Mouse (Mus musculus) ES-E14 (cell line): Measurements from ENCODE around the gene Sys1. TPM values are rescaled to one million over a fixed set of nuclear protein-coding genes. Genes with fewer than 3 reads are reported as not detected.

ENCODE experiments used
- DNase-seq: peaks from one replicate; pipeline ENCODE4 v3.0.0-alpha.2; 2013; ENCODE audit warnings: low read depth, low spot score
- H3K27ac ChIP-seq: 2 replicates; pipeline ENCODE4 v1.5.1; 2012; ENCODE audit warnings: low read depth, mild to moderate bottlenecking, low read length, moderate library complexity, mixed read lengths; ENCODE audit not compliant: poor library complexity, insufficient read depth, severe bottlenecking
- H3K36me3 ChIP-seq: 2 replicates; pipeline ENCODE4 v1.6.1; 2012; ENCODE audit warnings: mild to moderate bottlenecking, low read length, moderate library complexity, mixed read lengths; ENCODE audit not compliant: control insufficient read depth, poor library complexity, insufficient read depth, severe bottlenecking
- H3K4me1 ChIP-seq, 2 experiments: fragments of 150-350 bp in 1 of 2; sonication (generic) in 1 of 2; 2 replicates each; pipeline ENCODE4 v1.6.1; 2012; ENCODE audit warnings: low read length in 2 of 2, mild to moderate bottlenecking in 1 of 2, mixed read lengths in 1 of 2; ENCODE audit not compliant: control insufficient read depth in 2 of 2, insufficient read depth in 2 of 2, poor library complexity in 1 of 2
- H3K4me3 ChIP-seq, 2 experiments: fragments of 150-350 bp in 1 of 2; sonication (generic) in 1 of 2; 2 replicates each; pipeline ENCODE4 v1.5.1; 2012; ENCODE audit warnings: low read length in 2 of 2, low read depth in 1 of 2, mild to moderate bottlenecking in 1 of 2, mixed read lengths in 1 of 2; ENCODE audit not compliant: insufficient read depth in 1 of 2, poor library complexity in 1 of 2, severe bottlenecking in 1 of 2
- H3K9ac ChIP-seq: 2 replicates; pipeline ENCODE4 v1.6.1; 2012; ENCODE audit warnings: low read depth, mild to moderate bottlenecking, low read length, mixed read lengths; ENCODE audit not compliant: poor library complexity, insufficient read depth, severe bottlenecking
- H3K9me3 ChIP-seq: fragments of 150-350 bp; sonication (generic); 2 replicates; pipeline ENCODE4 v1.6.1; 2012; ENCODE audit warnings: low read depth, mild to moderate bottlenecking, low read length; ENCODE audit not compliant: control insufficient read depth, insufficient read depth
- CHD2 ChIP-seq: IDR thresholded peaks from 2 replicates; pipeline ENCODE4 v1.6.1; 2014; ENCODE audit warnings: mild to moderate bottlenecking, low read depth, low read length, inconsistent platforms
- HCFC1 ChIP-seq: IDR thresholded peaks from 2 replicates; pipeline ENCODE4 v1.6.1; 2012; ENCODE audit warnings: low read length, inconsistent platforms, borderline replicate concordance; ENCODE audit not compliant: insufficient read depth
- MAFK ChIP-seq: IDR thresholded peaks from 2 replicates; pipeline ENCODE4 v1.6.1; 2014; ENCODE audit warnings: mild to moderate bottlenecking, low read depth, low read length, inconsistent platforms; ENCODE audit not compliant: insufficient read depth
- ZC3H11A ChIP-seq: IDR thresholded peaks from 2 replicates; pipeline ENCODE4 v1.6.1; 2012; ENCODE audit warnings: low read depth, mild to moderate bottlenecking, inconsistent platforms, low read length, borderline replicate concordance
- ZNF384 ChIP-seq: IDR thresholded peaks from 2 replicates; pipeline ENCODE4 v1.6.1; 2012; ENCODE audit warnings: low read depth, low read length, inconsistent platforms
- in situ Hi-C, 2 experiments: fragments of 600-800 bp; cut with MboI; formaldehyde crosslinking; loops; one replicate each; pipeline ENCODE4 v1.15.1; 2025; ENCODE audit warnings: low sequenced_read_pairs in 2 of 2, inconsistent platforms in 1 of 2; ENCODE audit not compliant: unreplicated experiment in 2 of 2
- total RNA-seq: library from RNA; depleted of rRNA; stranded (reverse); fragments of 300-350 nt; gene quantifications from 2 replicates; pipeline ENCODE4 v1.2.3, GENCODE M21; 2012

Sys1 gene
- total RNA-seq, 1 experiment: 47.6 TPM

DNA sequence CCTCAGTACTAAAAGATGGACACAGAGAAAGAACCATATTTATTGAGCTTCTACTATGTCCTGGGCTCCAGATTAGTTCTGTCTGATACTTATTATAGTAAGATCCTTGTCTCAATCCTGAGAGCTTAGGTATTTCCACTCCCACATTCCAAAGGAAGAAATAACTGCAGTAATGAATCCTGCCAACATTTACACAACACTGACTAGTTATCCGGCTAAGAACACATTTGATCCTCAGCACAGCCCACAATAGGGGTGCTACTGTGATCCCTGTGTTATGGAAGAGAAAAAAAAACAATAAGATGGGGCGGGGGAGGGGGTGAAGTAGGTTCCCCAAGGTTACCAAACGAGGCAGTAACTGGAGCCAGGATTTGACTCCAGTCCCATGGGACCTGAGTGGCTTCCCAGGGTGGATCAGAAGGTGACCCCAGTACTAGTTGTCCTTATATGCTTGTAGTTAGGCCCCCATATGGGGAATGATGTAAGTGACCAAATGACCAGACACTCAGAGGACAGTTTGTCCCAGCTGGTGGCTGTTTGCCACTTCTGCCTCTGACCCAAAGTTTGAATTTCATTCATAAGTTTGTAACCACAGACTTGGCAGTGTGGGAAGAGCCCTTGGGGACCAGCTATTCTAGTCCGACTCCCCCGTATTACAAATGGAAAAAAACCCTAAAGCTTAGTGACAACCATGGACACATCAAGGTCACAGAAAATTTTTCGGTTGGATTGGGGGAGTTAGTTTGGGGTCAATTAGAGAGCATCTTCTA, 1.2 kb upstream of the Sys1 start:
- Histone ChIP-seq H3K36me3 (no peaks in the 10 kb centered on the region), H3K27ac (no peak overlapping the region), H3K9me3 (no peaks in the 10 kb centered on the region), H3K4me3 (no peak overlapping the region), H3K9ac (no peak overlapping the region), H3K4me1 (peaks cover 10 to 38% of the 10 kb centered on the region in 2 experiments)
- in situ Hi-C loops: no loop called here
- DNase-seq: no peak
- peak; percentile 64 for TF ChIP-seq ZNF384
- no peak for TF ChIP-seq ZC3H11A

DNA sequence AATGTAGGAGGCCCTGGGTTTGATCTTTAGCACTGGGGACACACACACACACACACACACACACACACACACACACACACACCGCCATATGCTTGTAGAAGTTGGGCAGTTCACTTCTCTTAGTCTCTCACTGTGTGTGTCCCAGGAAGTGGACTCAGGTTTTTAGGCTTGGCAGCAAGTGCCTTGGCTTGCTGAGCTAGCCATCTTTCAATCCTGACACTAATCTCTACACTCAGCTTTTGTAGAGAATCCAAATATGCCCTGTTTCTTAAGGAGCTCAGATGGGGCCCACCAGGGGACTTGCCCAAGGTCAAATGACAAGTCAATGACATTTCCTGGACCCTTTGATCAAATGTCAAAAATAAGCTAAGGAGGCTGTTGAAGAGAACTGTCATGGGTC, 351 bp upstream of the Sys1 start:
- no peak for DNase-seq
- in situ Hi-C loops: no loop called here
- no peaks in the 10 kb centered on the region for H3K9me3 ChIP-seq
- no peak overlapping the region for H3K27ac ChIP-seq
- H3K4me1 ChIP-seq: peaks cover 10 to 38% of the 10 kb centered on the region in 2 experiments
- no peak overlapping the region for H3K4me3 ChIP-seq
- no peak overlapping the region for H3K9ac ChIP-seq
- H3K36me3 ChIP-seq: no peaks in the 10 kb centered on the region
- TF ChIP-seq ZNF384 (no peak), ZC3H11A (no peak), HCFC1 (no peak), MAFK (no peak)

DNA sequence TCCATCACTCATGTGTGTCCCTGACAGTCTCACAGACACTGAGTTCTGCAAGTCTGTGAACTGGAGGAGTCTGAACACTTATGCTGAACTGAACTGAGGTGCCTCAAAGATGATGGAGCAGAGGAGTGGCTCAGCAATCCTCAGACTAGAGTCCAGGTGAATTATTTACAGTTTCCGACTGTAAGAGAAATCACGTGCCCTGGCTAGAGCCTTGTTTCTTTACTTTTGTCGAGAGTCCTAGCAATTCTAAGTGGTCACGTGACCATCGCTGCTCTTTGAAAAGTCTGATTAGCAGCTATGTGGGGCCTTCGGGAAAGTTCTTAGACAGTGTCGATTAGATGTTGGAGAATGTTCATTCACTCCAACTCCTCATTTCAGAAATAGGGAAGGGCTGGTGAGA, 1.2 kb downstream of the Sys1 start:
- Histone ChIP-seq H3K9me3 (no peaks in the 10 kb centered on the region), H3K9ac (peak overlapping the region; percentile 26; the same call in 1 of the 2 replicates), H3K27ac (no peak overlapping the region), H3K4me1 (peaks cover 10 to 29% of the 10 kb centered on the region in 2 experiments; a peak in 3 of 4 replicates), H3K36me3 (no peaks in the 10 kb centered on the region), H3K4me3 (no peak overlapping the region)
- DNase-seq: no peak
- TF ChIP-seq CHD2: no peak
- no peak for TF ChIP-seq MAFK
- no peak for TF ChIP-seq ZNF384
- TF ChIP-seq ZC3H11A: no peak
- no peak for TF ChIP-seq HCFC1
- in situ Hi-C loops: no loop called here

DNA sequence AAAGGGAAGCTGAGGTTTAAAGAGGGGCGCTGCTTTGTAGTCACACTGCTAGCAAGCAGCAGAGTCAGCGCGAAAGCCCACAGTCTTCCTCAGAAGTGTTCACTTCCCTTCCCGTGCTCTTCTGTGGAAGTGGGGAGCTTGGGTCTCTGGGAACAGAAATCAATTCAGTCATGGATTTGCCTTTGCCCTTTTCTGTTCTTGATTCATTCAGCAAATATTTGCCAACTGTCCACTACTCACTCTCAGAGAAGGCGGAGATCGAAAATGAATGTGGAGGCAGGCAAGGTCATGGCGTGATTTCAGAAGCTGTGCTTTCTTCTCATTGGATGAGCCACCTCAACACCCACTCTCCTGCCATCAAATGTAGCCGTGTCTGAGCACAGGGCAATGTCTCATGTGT, 1.8 kb downstream of the Sys1 start:
- Histone ChIP-seq H3K9me3 (no peaks in the 10 kb centered on the region), H3K36me3 (no peaks in the 10 kb centered on the region; the same call in 1 of the 2 replicates), H3K4me1 (peaks cover 8 to 24% of the 10 kb centered on the region in 2 experiments; a peak in 3 of 4 replicates), H3K4me3 (no peak overlapping the region), H3K9ac (no peak overlapping the region), H3K27ac (no peak overlapping the region)
- TF ChIP-seq ZNF384 (no peak), MAFK (no peak), ZC3H11A (no peak), CHD2 (no peak), HCFC1 (no peak)
- in situ Hi-C loops: no loop called here
- DNase-seq: no peak
